Mouse (Mus musculus) ovary, adult 18-20 months (tissue): Measurements from ENCODE around the gene Olfr455.

Experiments
- DNase-seq: peaks from one replicate; pipeline ENCODE4 v3.0.0; 2022; ENCODE audit warnings: low spot score, mixed read lengths

Olfr455 gene

GRCm38 (mm10) chr6:42547461-42547860 lies at the start of gene Olfr455:
Olfr455 (minus strand) TSS chr6:42547587.
- no peak for DNase-seq

GRCm38 (mm10) chr6:42593138-42593882 lies 45.9 kb upstream of the Olfr455 start:
- no peak for DNase-seq

GRCm38 (mm10) chr6:42586569-42586968 lies 39.2 kb upstream of the Olfr455 start:
- DNase-seq: no peak

GRCm38 (mm10) chr6:42583488-42583872 lies 36.1 kb upstream of the Olfr455 start:
- peak; percentile 12 for DNase-seq

GRCm38 (mm10) chr6:42582741-42583487 lies 35.5 kb upstream of the Olfr455 start:
- DNase-seq: no peak

- no peak for DNase-seq
Observed at GRCm38 (mm10) chr6:42578678-42579077, 31.3 kb upstream of the Olfr455 start.

- DNase-seq: no peak
Observed at GRCm38 (mm10) chr6:42577433-42577832, 30.0 kb upstream of the Olfr455 start.

GRCm38 (mm10) chr6:42568205-42568604 lies 20.8 kb upstream of the Olfr455 start:
- no peak for DNase-seq

- no peak for DNase-seq
Observed at GRCm38 (mm10) chr6:42566076-42566598, 18.8 kb upstream of the Olfr455 start.

- DNase-seq: no peak
Observed at GRCm38 (mm10) chr6:42562280-42562679, 14.9 kb upstream of the Olfr455 start.

- DNase-seq: no peak
Observed at GRCm38 (mm10) chr6:42560885-42561284, 13.5 kb upstream of the Olfr455 start.

- DNase-seq: no peak
Observed at GRCm38 (mm10) chr6:42558641-42559040, 11.3 kb upstream of the Olfr455 start.

GRCm38 (mm10) chr6:42546180-42546579 lies 1.2 kb downstream of the Olfr455 start:
- DNase-seq: no peak

GRCm38 (mm10) chr6:42545451-42545885 lies 1.9 kb downstream of the Olfr455 start:
- DNase-seq: no peak

GRCm38 (mm10) chr6:42544846-42545245 lies 2.5 kb downstream of the Olfr455 start:
- no peak for DNase-seq

- DNase-seq: peak; percentile 19
Observed at GRCm38 (mm10) chr6:42542036-42543031, 5.1 kb downstream of the Olfr455 start.

- DNase-seq: no peak
Observed at GRCm38 (mm10) chr6:42540681-42541080, 6.7 kb downstream of the Olfr455 start.

GRCm38 (mm10) chr6:42539711-42540110 lies 7.7 kb downstream of the Olfr455 start:
- no peak for DNase-seq

GRCm38 (mm10) chr6:42513461-42513860 lies 33.9 kb downstream of the Olfr455 start:
- no peak for DNase-seq

- DNase-seq: no peak
Observed at GRCm38 (mm10) chr6:42509311-42509710, 38.1 kb downstream of the Olfr455 start.

GRCm38 (mm10) chr6:42503478-42503877 lies 43.9 kb downstream of the Olfr455 start:
- no peak for DNase-seq

GRCm38 (mm10) chr6:42489731-42490130 lies 57.7 kb downstream of the Olfr455 start:
- no peak for DNase-seq
